Mouse (Mus musculus) heart, adult 18-20 months (tissue): ENCODE measurements around the gene Cyfip2. TPM values are rescaled to one million over a fixed set of nuclear protein-coding genes. Genes with fewer than 3 reads are reported as not detected.

Experiments used
- DNase-seq, 2 experiments: peaks; one replicate each; pipeline ENCODE4 v3.0.0; 2021 to 2022; ENCODE audit warnings: mixed read lengths in 1 of 2
- total RNA-seq, 2 experiments: library from RNA; stranded (reverse); gene quantifications; 2 replicates each; pipeline ENCODE4 v1.2.3; 2021

The Cyfip2 gene
- total RNA-seq, 2 experiments from 2014 or later: 52.3 to 58.6 TPM

GRCm38 (mm10) chr11:46308271-46308974 is 4.2 kb downstream of the Cyfip2 start:
- DNase-seq: no peak

DNA sequence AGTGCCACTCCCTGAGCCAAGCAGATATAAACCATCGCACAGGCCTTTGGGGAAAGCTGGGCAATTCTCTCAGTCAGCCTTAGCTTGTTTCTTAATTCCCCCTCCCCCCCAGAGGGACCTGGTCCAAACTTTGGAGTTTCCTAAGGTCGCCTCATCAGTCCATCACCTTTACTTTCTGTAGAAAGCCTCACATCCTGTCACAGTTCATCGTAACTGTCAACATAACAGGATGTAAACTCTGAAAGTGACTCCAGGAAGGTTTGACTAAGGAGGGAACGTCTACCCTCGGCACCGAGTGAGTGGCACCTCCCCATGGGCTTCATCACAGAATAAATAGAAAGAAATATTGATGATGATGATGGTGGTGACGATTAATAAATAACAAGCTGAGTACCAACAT is 4.9 kb downstream of the Cyfip2 start:
- no peak for DNase-seq

DNA sequence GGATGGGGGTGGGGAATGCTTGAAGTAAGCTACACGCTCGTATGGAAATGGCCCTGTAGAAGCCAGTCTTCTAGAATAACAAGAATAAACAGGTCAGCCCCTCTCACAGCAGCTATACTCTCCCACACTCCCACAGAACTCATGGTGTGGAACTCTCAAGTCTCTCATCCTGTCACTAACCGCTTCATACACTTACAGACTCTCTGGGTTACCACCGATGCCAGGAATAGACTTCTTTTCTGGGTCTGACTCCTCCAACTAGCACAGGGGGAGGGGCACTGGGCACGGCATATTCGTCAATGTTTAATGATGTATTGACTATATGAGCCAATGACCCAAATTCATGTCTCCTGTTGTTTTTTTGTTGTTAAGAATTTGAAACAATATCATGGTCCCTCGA is 5.9 kb downstream of the Cyfip2 start:
- DNase-seq: no peak

DNA sequence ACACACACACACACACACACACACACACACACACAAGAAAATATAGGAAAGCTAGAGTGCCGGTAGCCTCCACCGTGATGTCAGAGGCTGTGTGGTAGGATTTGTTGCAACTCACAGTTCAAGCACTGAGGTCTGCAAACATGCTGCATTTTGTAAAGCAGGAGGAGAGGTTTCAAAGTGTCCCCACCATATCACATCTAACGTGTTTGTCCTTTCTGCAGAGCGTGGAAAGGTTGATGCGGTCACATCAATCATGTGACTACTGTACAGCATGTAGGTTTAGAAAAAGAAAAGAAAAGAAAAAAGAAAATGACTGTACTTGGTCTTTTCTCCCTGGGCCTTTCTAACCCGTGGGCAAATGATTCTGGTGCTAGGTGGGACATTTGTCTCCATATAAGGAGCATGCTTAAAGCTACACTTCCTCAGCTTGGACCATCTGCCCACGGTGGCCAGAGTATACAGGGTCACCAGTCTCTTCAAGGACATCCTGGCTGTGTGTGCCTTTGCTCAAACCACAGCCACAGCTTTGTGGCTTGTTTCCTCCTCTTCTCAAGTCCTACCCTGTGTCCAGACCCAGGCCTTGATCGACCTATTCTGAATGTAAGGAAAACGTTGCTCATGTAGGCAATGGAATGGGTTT is 6.7 kb downstream of the Cyfip2 start:
- no peak for DNase-seq

GRCm38 (mm10) chr11:46304864-46305710 is 7.6 kb downstream of the Cyfip2 start:
- no peak for DNase-seq

DNA sequence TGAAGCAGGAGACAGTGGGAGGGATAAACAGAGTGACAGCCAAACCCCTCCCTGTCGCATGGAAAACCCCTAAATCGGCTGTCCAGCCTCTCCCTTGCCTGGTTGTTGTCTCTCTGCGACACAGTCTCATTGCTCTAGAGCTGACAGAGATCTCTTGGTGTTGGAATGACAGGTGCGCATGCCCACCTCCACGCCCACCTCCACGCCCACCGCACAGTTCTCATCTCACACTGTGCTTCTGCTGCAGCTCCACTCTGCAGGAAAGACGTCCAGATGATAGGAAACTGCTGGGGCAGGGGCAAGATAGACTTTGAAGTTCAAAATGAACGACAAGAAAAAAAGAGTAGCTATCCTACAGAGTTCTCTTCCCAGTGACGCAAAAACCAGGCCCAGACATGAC is 8.6 kb downstream of the Cyfip2 start:
- DNase-seq: no peak

- DNase-seq: no peak
Observed at GRCm38 (mm10) chr11:46302471-46302870, 10.2 kb downstream of the Cyfip2 start.

- no peak for DNase-seq
Observed at GRCm38 (mm10) chr11:46301579-46302248, 10.9 kb downstream of the Cyfip2 start.

- no peak for DNase-seq
Observed at GRCm38 (mm10) chr11:46299901-46300300, 12.8 kb downstream of the Cyfip2 start.

DNA sequence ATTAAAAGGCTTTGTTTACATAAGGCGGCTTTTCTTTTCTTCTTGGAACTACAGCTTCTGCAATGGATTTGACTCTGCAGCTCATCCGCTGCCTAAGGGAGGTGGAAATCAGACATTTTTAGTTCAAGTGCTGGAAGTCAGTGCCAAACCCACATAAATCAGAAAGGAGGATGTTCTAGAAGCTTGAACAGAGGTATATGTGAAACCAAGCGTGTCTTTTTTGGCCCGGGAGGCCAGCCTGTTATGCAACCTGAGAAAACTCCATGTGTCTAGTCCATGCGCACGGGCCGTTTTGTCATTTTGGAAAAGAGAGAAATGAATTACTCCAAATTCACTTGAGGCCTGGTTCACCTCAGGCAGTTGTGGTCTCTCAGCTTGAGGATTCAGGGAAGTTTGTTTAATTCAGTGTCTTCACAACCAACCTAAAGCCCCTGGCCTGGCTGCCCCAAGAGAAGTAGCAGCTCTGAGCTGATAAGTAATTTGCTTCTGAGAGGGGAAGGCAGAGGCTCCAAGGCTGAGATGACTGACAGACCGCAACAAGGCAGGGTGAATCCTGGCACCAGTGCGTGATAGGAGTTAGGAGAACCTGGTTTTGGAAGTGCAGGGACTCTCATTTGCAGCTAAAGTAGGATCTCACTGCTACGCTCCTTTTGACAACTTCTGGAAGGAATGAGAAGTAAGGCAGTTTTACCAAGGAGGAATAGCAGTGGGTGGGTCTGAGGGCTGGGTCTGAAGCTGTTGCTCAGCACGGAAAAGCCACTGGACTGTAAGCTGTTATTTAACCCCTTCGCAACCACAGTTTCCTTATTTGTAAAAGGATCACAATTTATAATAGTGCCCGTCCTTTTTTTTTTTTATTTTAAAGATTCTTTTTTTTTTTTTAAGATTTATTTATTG is 13.5 kb downstream of the Cyfip2 start:
- peak in 1 of 2 experiments; percentile 18 for DNase-seq

GRCm38 (mm10) chr11:46294390-46294789 is 18.3 kb downstream of the Cyfip2 start:
- DNase-seq: no peak

DNA sequence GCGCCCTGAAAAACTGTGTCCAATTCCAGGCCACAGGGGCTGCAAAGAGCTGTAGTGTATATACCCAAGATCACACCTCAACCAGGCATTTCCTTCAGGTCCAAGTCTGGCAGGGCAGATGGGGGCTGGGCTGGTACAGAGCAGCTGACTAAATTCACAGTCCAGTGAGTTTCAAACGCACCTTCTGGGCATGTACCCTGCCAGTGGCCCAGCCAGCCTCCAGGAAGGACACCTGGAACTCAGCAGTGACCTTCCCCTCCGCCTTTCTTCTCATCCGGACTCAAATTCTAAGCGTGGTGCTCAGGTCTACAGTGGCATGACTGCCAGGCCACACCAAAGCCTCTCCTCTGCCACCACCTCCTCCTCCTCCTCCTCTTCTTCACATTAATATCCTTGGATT is 19.2 kb downstream of the Cyfip2 start:
- no peak for DNase-seq

DNA sequence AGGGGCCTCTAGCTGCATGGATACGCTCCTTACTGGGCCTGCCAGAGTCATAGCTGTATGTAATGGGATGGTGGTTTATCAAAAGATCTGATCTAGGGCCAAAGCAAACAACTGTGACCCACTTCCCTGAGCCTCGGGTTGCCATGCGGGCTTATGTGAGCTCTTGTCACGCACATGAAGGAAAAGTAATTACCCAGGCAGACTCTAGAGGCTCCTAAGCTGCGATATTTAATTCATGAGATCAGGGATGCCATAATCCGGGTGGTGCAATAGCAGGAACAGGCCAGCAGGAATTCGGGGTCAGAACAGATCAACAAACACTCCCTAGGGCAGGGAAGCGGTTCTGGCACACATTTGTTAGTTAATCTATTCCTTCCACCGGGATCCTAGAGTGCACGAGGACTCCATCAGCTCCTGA is 21.7 kb downstream of the Cyfip2 start:
- no peak for DNase-seq

GRCm38 (mm10) chr11:46289561-46289960 is 23.1 kb downstream of the Cyfip2 start:
- DNase-seq: no peak

DNA sequence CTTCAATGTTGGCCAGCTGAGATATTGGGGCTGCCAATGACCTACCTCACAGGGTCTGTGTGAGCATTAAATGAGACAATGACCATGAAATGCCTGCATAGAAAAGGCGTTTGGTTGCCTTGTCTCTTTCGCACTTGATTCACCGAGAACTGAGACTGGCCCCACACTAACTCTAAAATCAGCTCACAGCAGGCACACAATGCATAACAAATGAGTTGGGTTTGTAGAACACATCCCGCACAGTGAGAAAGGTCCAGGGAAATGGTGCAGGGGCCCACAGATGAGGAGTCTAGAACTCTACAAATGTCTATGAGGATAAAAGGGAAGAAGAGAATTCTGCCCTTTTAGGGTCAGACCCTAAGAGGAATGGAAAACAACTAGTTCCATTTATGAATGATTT is 23.6 kb downstream of the Cyfip2 start:
- DNase-seq: no peak

GRCm38 (mm10) chr11:46288091-46288490 is 24.6 kb downstream of the Cyfip2 start:
- DNase-seq: no peak

- DNase-seq: peak in 1 of 2 experiments; percentile 51
Observed at GRCm38 (mm10) chr11:46286803-46287202, 25.9 kb downstream of the Cyfip2 start.

- no peak for DNase-seq
Observed at GRCm38 (mm10) chr11:46283800-46284199, 28.9 kb downstream of the Cyfip2 start.

- DNase-seq: no peak
Observed at GRCm38 (mm10) chr11:46282612-46283011, 30.0 kb downstream of the Cyfip2 start.

- DNase-seq: no peak
Observed at GRCm38 (mm10) chr11:46278709-46279108, 34.0 kb downstream of the Cyfip2 start.

- DNase-seq: peak; percentile 18 to 21
Observed at GRCm38 (mm10) chr11:46278140-46278539, 34.5 kb downstream of the Cyfip2 start.
